Mouse (Mus musculus): ENCODE measurements around the gene 4930438A08Rik.

The 4930438A08Rik gene

GRCm38 (mm10) chr11:58322824-58323569 is 48.4 kb downstream of the 4930438A08Rik start:
- in situ Hi-C loops (cut with MboI; ENCODE audit: low sequenced_read_pairs), result no loop called here

GRCm38 (mm10) chr11:58323570-58324340 is 49.2 kb downstream of the 4930438A08Rik start:
- in situ Hi-C loops (cut with MboI; ENCODE audit: low sequenced_read_pairs), result no loop called here

GRCm38 (mm10) chr11:58324614-58325229 is 50.1 kb downstream of the 4930438A08Rik start:
- in situ Hi-C loops (cut with MboI; ENCODE audit: low sequenced_read_pairs), result no loop called here

GRCm38 (mm10) chr11:58326781-58327180 is 52.2 kb downstream of the 4930438A08Rik start:
- in situ Hi-C loops (cut with MboI; ENCODE audit: low sequenced_read_pairs), result no loop called here

GRCm38 (mm10) chr11:58329906-58330275 is 55.3 kb downstream of the 4930438A08Rik start:
- in situ Hi-C loops (cut with MboI; ENCODE audit: low sequenced_read_pairs), result no loop called here

GRCm38 (mm10) chr11:58330276-58331148 is 55.9 kb downstream of the 4930438A08Rik start, which contains the start of the genes Zfp672 and Sh3bp5l:
TSS of gene Zfp672 (minus strand) at chr11:58330339.
TSS of gene Sh3bp5l (plus strand) at chr11:58330724.
- in situ Hi-C loops (cut with MboI; ENCODE audit: low sequenced_read_pairs), result no loop called here

- in situ Hi-C loops (cut with MboI; ENCODE audit: low sequenced_read_pairs), result no loop called here
These were observed 56.5 kb downstream of the 4930438A08Rik start for GRCm38 (mm10) chr11:58331149-58331495.

- in situ Hi-C loops (cut with MboI; ENCODE audit: low sequenced_read_pairs), result no loop called here
These were observed 56.9 kb downstream of the 4930438A08Rik start for GRCm38 (mm10) chr11:58331546-58331945.

GRCm38 (mm10) chr11:58334746-58335145 is 60.1 kb downstream of the 4930438A08Rik start:
- in situ Hi-C loops (cut with MboI; ENCODE audit: low sequenced_read_pairs), result no loop called here
